Mouse (Mus musculus) gastrocnemius, postnatal 10 days (tissue): ENCODE measurements around the gene Pdzd9. TPM values are rescaled to one million over a fixed set of nuclear protein-coding genes. Genes with fewer than 3 reads are reported as not detected.
A peak's percentile ranks its signal among the peaks of the same experiment; 100 is the strongest.

ENCODE experiments used
- DNase-seq: peaks from one replicate; pipeline ENCODE4 v3.0.0; 2021; ENCODE audit warnings: mixed read lengths
- total RNA-seq, 2 experiments: library from RNA; stranded (reverse); gene quantifications; 2 replicates each; pipeline ENCODE4 v1.2.3; 2021

Pdzd9 gene
- total RNA-seq, 2 experiments from 2014 or later, result not detected

DNA sequence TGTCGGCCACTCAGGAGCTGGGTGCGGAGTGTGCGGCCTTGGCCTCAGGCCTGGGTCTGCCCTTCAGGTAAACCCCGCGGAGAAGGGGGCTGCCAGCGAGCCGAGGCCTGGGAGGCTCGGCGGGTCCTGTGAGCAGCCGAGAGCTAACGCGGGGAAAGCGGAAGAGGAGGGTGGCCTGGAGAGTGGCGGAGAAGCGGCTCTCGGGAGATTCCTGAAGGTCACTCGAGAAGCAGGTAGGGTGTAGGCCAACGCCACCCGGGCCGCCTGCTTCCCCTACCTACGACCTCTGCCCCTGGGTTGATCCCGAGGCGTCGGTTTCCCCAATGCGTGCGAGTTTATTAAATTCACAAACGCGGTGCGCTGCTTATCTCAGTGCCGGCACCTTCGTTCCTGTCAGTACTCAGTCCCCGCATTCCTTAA lies 34.8 kb downstream of the Pdzd9 start:
- no peak for DNase-seq

DNA sequence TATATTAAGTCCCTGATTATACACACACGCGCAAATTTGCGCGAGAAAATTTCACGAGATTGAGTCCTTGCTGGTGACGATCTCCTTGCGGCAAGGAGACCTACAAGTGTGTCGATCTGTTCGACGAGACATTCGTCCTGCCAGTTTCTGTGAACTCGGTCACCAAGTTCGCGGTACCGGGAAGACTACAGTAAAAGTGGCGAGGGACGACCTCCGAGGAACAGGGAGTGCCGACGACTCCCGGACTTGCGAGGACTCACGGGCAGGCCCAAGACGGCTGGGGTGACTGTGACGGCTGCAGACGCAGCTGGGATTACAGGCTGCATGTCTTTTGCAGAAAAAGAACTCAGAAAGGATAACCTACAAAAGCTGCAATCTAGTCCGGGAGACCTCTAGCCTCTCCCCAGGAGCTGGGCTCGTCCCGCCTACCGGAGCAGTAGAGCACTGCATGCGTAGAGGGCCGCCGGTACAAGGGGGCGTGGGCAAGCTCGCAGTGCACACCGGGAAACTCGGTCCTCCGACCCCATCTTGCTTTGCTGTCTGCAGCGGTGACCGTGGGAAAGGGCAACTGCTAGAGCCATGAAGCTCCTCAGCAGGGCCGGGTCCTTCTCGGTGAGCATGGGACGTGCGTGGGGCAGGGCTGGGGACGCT lies 35.3 kb downstream of the Pdzd9 start, which contains the start of gene Uqcrc2:
Gene Uqcrc2, plus strand, starts transcription at position 466 of the 651 bp plus-strand sequence.
- peak; percentile 81 for DNase-seq

DNA sequence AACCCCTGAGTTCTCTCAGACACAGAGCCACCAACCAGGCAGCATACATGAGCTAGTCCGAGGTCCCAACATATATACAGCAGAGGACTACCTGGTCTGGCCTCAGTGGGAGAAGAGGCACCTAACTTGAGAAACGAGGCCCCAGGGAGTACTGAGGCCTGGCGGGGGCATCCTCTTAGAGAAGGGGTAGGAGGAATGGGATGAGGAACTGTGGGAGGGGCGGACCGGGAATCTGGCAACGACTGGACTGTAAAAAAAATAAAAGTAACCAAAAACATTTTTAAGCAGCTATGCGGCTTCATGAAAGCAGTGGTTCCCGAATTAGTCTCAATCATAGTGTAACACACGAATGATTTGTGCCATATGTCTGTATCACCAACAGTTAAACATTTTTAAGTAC lies 35.8 kb downstream of the Pdzd9 start:
- no peak for DNase-seq

DNA sequence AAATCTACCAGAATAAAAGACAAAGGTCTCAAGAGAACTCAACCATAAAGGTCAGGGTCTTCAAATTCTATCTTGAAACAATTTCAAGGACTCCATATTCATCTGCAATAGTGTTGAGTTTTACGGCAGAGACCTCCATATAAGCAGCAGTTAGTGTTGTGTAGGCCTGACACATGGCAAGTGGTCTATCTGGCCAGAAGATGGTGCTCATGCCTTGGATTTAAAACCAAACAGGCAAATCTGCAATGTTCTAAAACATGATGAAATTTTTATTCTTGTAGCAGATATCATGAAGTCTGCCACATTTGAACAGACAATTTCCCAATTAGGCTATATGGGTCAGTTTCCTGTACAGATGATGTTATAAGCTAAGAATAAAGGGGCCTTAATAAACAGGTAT lies 37.6 kb downstream of the Pdzd9 start:
- no peak for DNase-seq

DNA sequence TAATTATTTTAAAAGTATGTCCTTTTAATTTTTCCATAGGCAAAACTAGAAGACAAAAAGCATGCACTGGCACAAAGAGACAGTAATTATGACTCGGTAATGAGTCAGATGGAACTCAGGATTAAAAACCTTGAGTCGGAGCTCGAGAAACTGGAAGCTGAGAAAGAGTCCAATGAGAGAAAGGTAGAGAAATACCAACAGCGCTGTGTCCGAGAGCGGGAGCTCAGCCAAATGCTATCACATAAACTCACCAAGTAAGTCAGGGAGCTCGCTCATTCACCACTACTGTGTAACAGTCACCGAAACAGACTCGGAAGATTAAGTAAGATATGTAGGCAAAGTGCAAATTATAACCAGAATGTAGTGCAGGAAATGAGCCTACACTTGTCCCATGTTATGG lies 49.3 kb downstream of the Pdzd9 start:
- no peak for DNase-seq

DNA sequence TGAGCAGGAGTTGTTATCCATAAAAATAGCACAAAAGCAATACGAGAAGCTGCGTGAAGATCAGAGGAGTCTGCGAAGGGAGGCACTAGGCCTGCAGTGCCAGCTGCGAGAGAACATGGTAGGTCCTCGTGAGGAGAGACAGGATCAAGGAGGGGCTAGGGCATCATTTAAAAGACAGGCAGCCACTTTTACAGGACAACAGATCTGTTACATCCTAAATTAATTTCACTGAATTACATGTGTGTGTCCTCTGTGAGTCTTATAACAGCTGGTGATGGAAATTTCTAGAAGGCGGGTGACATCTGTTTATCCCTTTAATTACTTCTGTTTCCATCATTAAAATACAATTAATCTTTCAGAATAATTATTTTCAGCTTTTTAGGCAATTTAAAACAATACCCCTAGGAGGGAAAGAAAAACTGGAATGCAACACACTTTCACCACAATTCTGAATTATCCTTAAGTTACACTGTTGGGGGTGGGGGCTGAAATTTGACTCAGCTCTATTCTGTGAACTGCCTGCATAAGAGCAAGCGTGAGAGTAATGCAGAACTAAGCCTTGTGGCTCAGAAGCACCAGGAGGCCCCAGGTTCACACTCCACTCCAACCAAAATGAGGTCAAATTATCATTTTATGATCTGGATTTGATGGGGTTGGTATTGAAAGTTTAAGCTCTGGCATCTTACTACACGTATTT lies 49.9 kb downstream of the Pdzd9 start:
- DNase-seq, result no peak

Other genes starting within 250 kb of the Pdzd9 start
- gene Uqcrc2, start 35.2 kb downstream of the Pdzd9 start, total RNA-seq, result 100 to 1,000 TPM; 400 to 498 TPM
- 10 to 100 TPM; 19.6 to 20.9 TPM for gene Mosmo, start 7.3 kb upstream of the Pdzd9 start, total RNA-seq
- under 1 TPM; 0.47 to 0.79 TPM for gene Vwa3a, start 69.0 kb upstream of the Pdzd9 start, total RNA-seq
- under 1 TPM in 1 of 2 experiments, not detected in 1; 0.31 TPM for gene Gm5737, start 142.0 kb upstream of the Pdzd9 start, total RNA-seq
- 10 to 100 TPM; 56.3 to 60.9 TPM for gene Eef2k, start 172.5 kb upstream of the Pdzd9 start, total RNA-seq
- 10 to 100 TPM; 14.0 to 15.9 TPM for gene Polr3e, start 247.4 kb upstream of the Pdzd9 start, total RNA-seq